Mouse (Mus musculus) MN1 (cell line): ENCODE data around the gene Ythdf2.
A peak's percentile ranks its signal among the peaks of the same experiment; 100 is the strongest.
"Not testable (repeated sequence)": the region's sequence is repeated elsewhere in the genome, so short reads cannot be mapped to it uniquely, and the experiment has no call there.

ENCODE experiments used
- DNase-seq: peaks from one replicate; pipeline ENCODE4 v3.0.0-alpha.2; 2016; ENCODE audit warnings: low spot score

The Ythdf2 gene

GRCm38 (mm10) chr4:132211953-132212734, at the start of gene Ythdf2:
Gene Ythdf2 (minus strand): TSS chr4:132212303.
- peak; percentile 99 for DNase-seq

GRCm38 (mm10) chr4:132260404-132261379, 48.6 kb upstream of the Ythdf2 start:
- peak; percentile 76 for DNase-seq

- DNase-seq, result no peak
Observed at GRCm38 (mm10) chr4:132259248-132259647, 47.1 kb upstream of the Ythdf2 start.

- no peak for DNase-seq
Observed at GRCm38 (mm10) chr4:132256384-132256783, 44.3 kb upstream of the Ythdf2 start.

GRCm38 (mm10) chr4:132254986-132255385, 42.9 kb upstream of the Ythdf2 start:
- no peak for DNase-seq

- no peak for DNase-seq
Observed at GRCm38 (mm10) chr4:132253622-132254021, 41.5 kb upstream of the Ythdf2 start.

- no peak for DNase-seq
Observed at GRCm38 (mm10) chr4:132253128-132253527, 41.0 kb upstream of the Ythdf2 start.

GRCm38 (mm10) chr4:132251596-132251995, 39.5 kb upstream of the Ythdf2 start:
- DNase-seq, result no peak

GRCm38 (mm10) chr4:132247451-132247997, 35.4 kb upstream of the Ythdf2 start:
- no peak for DNase-seq

- no peak for DNase-seq
Observed at GRCm38 (mm10) chr4:132245643-132246042, 33.5 kb upstream of the Ythdf2 start.

- DNase-seq, result peak; percentile 64
Observed at GRCm38 (mm10) chr4:132241208-132241607, 29.1 kb upstream of the Ythdf2 start.

- no peak for DNase-seq
Observed at GRCm38 (mm10) chr4:132240367-132240766, 28.3 kb upstream of the Ythdf2 start.

- DNase-seq, result no peak
Observed at GRCm38 (mm10) chr4:132238356-132238755, 26.3 kb upstream of the Ythdf2 start.

- DNase-seq, result no peak
Observed at GRCm38 (mm10) chr4:132234710-132235109, 22.6 kb upstream of the Ythdf2 start.

- no peak for DNase-seq
Observed at GRCm38 (mm10) chr4:132230422-132230821, 18.3 kb upstream of the Ythdf2 start.

- not testable (repeated sequence) for DNase-seq
Observed at GRCm38 (mm10) chr4:132222001-132222400, 9.9 kb upstream of the Ythdf2 start.

GRCm38 (mm10) chr4:132218439-132218838, 6.3 kb upstream of the Ythdf2 start:
- not testable (repeated sequence) for DNase-seq

GRCm38 (mm10) chr4:132217781-132218180, 5.7 kb upstream of the Ythdf2 start:
- no peak for DNase-seq

- DNase-seq, result no peak
Observed at GRCm38 (mm10) chr4:132216602-132217001, 4.5 kb upstream of the Ythdf2 start.

GRCm38 (mm10) chr4:132214847-132215246, 2.7 kb upstream of the Ythdf2 start:
- DNase-seq, result no peak

- peak; percentile 42 for DNase-seq
Observed at GRCm38 (mm10) chr4:132211091-132211942, 786 bp downstream of the Ythdf2 start.
